Mouse (Mus musculus): ENCODE measurements around the gene Nrgn. TPM values are rescaled to one million over a fixed set of nuclear protein-coding genes. Genes with fewer than 3 reads are reported as not detected.
A peak's percentile ranks its signal among the peaks of the same experiment; 100 is the strongest.

Nrgn gene
- total RNA-seq, 2 experiments from 2014 or later: 2.3 to 3.2 TPM

DNA sequence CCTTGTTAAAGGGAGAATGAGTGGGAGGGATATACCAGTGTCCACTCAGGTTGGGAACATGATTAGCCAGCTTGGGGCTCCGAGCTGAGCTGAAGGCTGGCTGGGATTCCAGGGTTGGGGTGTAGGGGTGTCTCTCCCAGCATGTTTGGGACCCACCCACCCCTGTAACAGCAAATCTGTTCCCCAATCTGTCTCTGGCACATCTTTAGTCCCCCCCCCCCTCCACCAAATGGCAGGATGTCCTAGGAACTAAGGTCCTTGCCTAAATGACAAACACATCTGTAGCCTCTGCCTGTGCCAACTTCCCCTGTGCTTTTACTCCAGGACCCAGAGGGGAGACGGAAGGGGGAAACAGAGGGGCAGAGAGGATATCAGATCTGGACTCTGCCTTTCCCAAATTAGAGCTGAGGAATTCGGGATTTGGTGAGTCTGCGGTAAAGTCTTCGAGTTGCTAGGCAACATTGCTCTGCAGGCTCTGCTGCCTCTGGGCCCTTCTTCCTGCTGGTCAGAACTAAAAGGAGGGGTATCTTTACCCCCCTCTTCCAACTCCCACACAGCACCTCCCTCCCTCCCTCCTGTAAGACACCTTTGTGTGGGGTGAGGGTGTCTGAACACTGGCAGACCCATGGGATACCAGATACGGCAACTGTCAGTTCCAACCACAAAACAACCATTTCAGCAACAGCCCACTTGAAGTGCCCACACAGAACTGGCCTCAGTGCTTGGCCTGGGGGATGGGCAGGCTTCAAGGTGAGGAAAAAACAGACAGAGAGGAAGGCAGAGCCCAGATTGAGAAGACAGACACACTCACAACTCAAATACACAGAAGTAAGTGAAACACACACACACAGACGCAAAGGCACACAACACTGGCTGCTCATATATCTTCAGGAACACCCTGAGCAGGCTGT lies 2.4 kb upstream of the Nrgn start, which contains the start of gene Siae:
Gene Siae, plus strand, starts transcription at position 861 of the 911 bp plus-strand sequence.
- no peak for DNase-seq (ENCODE audit: low spot score in 2 of 2)

GRCm38 (mm10) chr9:37554279-37554678 lies 1.6 kb upstream of the Nrgn start:
- no peak for DNase-seq (ENCODE audit: low spot score in 2 of 2)

GRCm38 (mm10) chr9:37551751-37552531 lies 763 bp downstream of the Nrgn start:
- no peak for DNase-seq (ENCODE audit: low spot score in 2 of 2)

- no peak for DNase-seq (ENCODE audit: low spot score in 2 of 2)
These were observed 2.3 kb downstream of the Nrgn start for GRCm38 (mm10) chr9:37550435-37550834.

DNA sequence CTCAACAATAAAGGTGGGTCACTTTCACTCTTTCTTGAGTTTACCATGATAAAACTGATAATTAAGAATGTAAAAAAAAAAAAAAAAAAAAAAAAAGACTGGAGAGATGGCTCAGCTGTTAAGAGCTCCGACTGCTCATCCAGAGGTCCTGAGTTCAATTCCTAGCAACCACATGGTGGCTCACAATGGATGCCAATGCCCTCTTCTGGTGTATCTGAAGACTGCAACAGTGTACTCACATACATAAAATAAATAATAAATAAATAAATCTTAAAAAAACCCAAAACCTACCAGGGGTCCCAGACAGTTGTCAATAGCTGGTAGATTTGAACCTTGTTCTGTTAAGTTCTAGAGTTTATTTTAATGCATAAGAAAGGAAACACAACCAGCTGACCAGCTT lies 5.8 kb downstream of the Nrgn start:
- no peak for DNase-seq (ENCODE audit: low spot score in 2 of 2)

GRCm38 (mm10) chr9:37545847-37546452 lies 6.8 kb downstream of the Nrgn start:
- no peak for DNase-seq (ENCODE audit: low spot score in 2 of 2)

DNA sequence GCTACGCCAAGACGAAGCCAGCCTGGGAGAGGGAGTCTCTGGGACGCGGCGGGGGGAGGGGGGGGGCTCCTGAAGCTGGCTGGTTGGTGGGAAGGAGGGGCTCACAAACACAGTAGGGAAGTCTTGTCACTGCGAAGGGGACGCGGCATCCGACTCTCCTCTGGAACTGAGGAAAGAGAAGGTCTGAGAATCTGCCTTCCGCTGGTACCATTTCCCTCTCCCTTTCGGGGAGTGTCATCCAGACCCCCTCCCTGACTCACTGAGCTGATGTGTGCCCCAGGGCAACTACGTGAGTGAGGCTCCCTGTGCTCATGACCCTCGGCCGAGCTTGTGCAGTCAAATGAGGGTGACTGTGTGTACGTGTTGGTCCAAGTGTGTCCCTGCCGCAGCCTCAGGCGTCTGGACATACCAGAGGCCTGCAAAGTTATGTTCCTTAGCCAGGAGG lies 7.5 kb downstream of the Nrgn start:
- DNase-seq (ENCODE audit: low spot score in 2 of 2): no peak

- DNase-seq (ENCODE audit: low spot score in 2 of 2): peak in 1 of 2 experiments; percentile 60
These were observed 8.1 kb downstream of the Nrgn start for GRCm38 (mm10) chr9:37544447-37545165.

- no peak for DNase-seq (ENCODE audit: low spot score in 2 of 2)
These were observed 8.7 kb downstream of the Nrgn start for GRCm38 (mm10) chr9:37543869-37544440.

GRCm38 (mm10) chr9:37541851-37542642 lies 10.7 kb downstream of the Nrgn start:
- no peak for DNase-seq (ENCODE audit: low spot score in 2 of 2)

DNA sequence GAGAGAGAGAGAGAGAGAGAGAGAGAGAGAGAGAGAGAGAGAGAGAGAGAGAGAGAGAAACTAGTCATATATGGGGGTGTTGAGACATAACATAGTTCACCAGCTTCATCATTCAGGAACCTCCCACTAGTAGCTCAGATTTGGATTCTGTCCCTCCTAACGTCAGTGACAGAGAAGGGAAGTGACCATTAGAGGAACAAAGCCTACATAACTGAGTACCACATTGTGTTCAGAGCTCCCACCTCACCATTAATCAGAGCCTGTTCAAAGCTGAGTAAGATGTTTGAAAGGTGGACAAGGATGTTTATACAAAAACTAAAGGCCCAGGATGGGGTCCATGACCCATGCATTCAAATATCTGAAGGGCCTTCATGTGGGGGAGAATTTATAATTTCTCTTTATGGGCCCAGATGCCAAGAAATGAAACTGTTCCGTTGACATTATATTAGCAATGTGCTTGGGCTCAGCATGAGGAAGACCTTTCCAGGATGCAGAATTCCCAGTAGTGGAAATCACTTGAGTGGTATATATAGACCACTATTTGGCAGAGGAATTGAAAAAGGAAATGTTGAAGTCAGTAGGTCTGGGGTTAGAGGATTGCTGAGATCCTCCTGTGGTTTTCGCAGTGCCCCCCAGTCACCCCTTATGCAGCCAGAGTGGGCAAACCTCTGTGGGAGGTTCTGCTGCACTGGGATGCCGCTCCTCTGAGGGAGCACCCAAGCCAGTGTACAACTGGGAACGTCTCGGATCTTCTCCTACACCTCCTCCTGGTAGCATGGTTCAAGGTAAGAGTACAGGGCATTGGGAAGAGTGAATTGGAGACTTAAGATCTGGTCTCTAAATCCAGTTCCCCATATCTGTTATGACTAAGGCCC lies 11.8 kb downstream of the Nrgn start:
- no peak for DNase-seq (ENCODE audit: low spot score in 2 of 2)

- DNase-seq (ENCODE audit: low spot score in 2 of 2): no peak
These were observed 12.5 kb downstream of the Nrgn start for GRCm38 (mm10) chr9:37540226-37540625.

- DNase-seq (ENCODE audit: low spot score in 2 of 2): no peak
These were observed 13.3 kb downstream of the Nrgn start, which contains the start of gene Vsig2 for GRCm38 (mm10) chr9:37539170-37540025. Vsig2 (plus strand) TSS chr9:37539255.

DNA sequence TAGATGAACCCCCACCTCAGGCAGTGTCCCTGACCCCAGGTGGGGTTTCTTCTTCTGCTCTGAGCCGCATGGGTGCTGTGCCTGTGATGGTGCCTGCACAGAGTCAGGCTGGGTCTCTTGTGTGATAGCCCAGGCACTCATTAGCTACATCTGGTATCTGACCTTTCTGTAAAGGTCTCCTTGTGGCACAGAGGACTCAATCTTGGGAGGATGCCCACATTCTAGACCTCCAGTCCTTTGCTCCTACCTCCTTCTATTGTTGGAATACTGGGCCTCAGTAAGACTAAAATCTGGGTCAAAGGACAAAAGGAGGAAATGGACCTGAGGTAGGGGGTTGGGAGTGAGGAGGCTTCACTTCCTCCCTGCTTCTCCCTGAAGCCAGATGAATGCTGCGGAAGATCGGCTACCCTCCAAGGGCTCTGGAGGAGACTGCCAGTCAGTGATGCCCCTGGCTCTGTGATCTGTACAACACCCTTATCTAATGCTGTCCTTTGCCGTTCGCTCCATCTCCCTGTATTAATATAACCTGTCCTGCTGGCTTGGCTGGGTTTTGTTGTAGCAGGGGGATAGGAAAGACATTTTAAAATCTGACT lies 14.9 kb downstream of the Nrgn start:
- no peak for DNase-seq (ENCODE audit: low spot score in 2 of 2)

DNA sequence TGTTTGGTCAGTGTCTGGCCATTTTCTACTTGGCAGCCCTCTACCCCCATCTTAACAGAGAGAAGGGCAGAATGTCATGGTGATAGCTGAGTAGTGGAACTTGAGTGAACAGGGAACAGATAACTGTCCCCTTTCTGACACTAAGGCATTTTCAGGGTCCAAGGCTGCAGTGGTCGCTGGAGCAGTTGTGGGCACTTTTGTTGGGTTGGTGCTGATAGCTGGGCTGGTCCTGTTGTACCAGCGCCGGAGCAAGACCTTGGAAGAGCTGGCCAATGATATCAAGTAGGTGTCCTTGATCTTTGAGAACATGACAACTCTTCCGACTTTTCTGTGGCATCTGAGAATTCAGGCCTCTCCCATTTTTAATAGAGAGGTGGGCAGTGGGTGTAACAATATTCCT lies 15.9 kb downstream of the Nrgn start:
- DNase-seq (ENCODE audit: low spot score in 2 of 2): no peak

DNA sequence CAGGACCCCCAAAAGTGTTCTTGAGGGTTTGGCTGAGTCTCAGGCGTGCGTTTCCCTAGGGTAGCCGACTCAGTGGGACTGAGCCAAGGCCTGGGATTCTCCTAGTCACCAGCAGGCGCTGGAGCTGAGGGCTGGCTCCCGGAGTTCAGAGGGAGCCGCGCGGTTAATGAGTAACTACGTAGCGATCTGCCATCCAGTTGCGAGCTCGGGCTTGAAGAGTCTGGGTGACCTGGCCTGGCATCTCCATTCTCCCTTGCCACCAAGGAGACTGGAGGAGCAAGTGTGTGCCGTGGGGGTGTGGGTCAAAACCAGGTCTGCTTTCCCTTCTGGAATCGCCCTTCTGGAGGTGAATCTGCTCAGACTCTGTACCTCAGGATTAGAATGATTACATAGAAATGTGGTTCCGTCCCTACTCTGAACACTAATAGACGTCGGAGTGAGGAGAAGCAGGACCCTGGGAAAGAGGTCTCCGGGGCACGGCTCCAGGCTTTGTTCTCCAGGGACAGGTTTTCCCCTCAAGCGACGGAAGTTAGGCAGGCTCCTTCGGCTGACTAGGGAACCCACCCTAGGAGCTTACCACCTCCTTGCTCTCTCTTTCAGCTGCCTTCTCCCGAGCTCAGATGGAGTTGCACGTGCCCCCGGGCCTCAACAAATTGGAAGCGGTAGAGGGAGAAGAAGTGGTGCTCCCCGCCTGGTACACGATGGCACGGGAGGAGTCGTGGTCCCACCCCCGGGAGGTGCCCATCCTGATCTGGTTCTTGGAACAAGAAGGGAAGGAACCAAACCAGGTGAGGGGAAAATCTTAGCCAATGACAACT lies 21.6 kb downstream of the Nrgn start:
- no peak for DNase-seq (ENCODE audit: low spot score in 2 of 2)

Measured in gastrocnemius, postnatal 4 days (tissue).